Mouse (Mus musculus): ENCODE measurements around the gene Hoxc6. TPM values are rescaled to one million over a fixed set of nuclear protein-coding genes. Genes with fewer than 3 reads are reported as not detected.

Hoxc6 gene
- polyA plus RNA-seq, 1 experiment = not detected

GRCm38 (mm10) chr15:103005797-103006196 lies 7.7 kb downstream of the Hoxc6 start:
- Histone ChIP-seq H3K4me3 (replicated peaks) (no peak overlapping the region), H3K9me3 (ENCODE audit: control insufficient read depth, low read length) (no peaks in the 10 kb centered on the region), H3K36me3 (ENCODE audit: control insufficient read depth) (no peaks in the 10 kb centered on the region), H3K4me1 (ENCODE audit: control insufficient read depth) (no peaks in the 10 kb centered on the region), H3K27me3 (ENCODE audit: control insufficient read depth) (peaks cover 100% of the 10 kb centered on the region)
- no peak for TF ChIP-seq GATA1 (IDR thresholded peaks at IDR 0.05; ENCODE audit: low read length)
- no peak for TF ChIP-seq TAL1 (IDR thresholded peaks at IDR 0.05; ENCODE audit: low read length)

DNA sequence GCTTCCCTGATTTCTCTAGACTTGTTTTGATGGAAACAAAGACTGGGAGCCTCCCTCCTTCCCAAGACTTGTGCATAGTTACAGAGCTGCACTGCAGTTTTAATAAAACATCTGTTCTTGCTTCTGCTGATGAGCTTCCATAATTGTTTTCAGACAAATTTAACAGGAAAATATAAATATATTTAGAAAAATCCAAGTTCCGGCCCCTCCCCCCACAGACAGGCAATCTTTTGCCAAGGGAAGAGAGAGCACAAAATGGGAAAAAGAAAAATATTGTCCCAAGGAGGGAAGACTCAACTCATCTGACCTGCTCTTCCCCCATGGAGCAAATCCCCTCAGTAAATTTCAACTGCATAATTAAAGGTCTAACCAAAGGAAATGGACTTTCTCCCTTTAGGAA lies 8.3 kb downstream of the Hoxc6 start:
- no peaks in the 10 kb centered on the region for H3K4me1 ChIP-seq (ENCODE audit: control insufficient read depth)
- peaks cover 100% of the 10 kb centered on the region for H3K27me3 ChIP-seq (ENCODE audit: control insufficient read depth)
- no peak overlapping the region for H3K4me3 ChIP-seq (replicated peaks)
- TF ChIP-seq TAL1 (IDR thresholded peaks at IDR 0.05; ENCODE audit: low read length) (no peak), GATA1 (IDR thresholded peaks at IDR 0.05; ENCODE audit: low read length) (no peak)
- H3K9me3 ChIP-seq (ENCODE audit: control insufficient read depth, low read length) = no peaks in the 10 kb centered on the region
- H3K36me3 ChIP-seq (ENCODE audit: control insufficient read depth) = no peaks in the 10 kb centered on the region

DNA sequence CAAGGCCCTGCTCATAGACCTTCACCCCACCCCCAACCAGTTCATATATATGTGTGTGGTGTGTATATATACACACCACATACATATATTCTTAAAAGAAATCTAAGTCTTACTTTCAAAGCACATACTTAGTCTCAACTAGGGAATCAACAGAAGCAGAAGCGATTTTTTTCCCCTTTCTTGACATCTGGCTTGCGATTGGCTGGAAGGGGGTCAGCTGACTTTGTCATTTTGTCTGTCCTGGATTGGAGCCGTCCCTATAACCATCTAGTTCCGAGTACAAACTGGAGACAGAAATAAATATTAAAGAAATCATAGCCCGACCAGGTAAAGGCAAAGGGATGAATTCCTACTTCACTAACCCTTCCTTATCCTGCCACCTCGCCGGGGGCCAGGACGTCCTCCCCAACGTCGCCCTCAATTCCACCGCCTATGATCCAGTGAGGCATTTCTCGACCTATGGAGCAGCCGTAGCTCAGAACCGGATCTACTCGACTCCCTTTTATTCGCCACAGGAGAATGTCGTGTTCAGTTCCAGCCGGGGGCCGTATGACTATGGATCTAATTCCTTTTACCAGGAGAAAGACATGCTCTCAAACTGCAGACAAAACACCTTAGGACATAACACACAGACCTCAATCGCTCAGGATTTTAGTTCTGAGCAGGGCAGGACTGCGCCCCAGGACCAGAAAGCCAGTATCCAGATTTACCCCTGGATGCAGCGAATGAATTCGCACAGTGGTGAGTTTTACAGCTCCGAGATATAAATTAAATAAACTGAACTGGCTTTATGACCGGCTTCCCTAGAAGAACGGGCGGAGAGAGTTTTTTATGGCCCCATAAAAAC lies 11.4 kb downstream of the Hoxc6 start:
- no peaks in the 10 kb centered on the region for H3K36me3 ChIP-seq (ENCODE audit: control insufficient read depth)
- peaks cover 4% of the 10 kb centered on the region; the same call in 1 of the 2 replicates for H3K9me3 ChIP-seq (ENCODE audit: control insufficient read depth, low read length)
- H3K4me3 ChIP-seq (replicated peaks) = no peak overlapping the region
- H3K27me3 ChIP-seq (ENCODE audit: control insufficient read depth) = peaks cover 100% of the 10 kb centered on the region
- TF ChIP-seq GATA1 (IDR thresholded peaks at IDR 0.05; ENCODE audit: low read length) (no peak), TAL1 (IDR thresholded peaks at IDR 0.05; ENCODE audit: low read length) (no peak)
- H3K4me1 ChIP-seq (ENCODE audit: control insufficient read depth) = no peaks in the 10 kb centered on the region

GRCm38 (mm10) chr15:103010112-103010846 lies 12.2 kb downstream of the Hoxc6 start:
- H3K4me3 ChIP-seq (replicated peaks) = no peak overlapping the region
- H3K36me3 ChIP-seq (ENCODE audit: control insufficient read depth) = no peaks in the 10 kb centered on the region
- H3K9me3 ChIP-seq (ENCODE audit: control insufficient read depth, low read length) = peaks cover 4% of the 10 kb centered on the region; the same call in 1 of the 2 replicates
- H3K27me3 ChIP-seq (ENCODE audit: control insufficient read depth) = peaks cover 100% of the 10 kb centered on the region
- TF ChIP-seq TAL1 (IDR thresholded peaks at IDR 0.05; ENCODE audit: low read length) (no peak), GATA1 (IDR thresholded peaks at IDR 0.05; ENCODE audit: low read length) (no peak)
- no peaks in the 10 kb centered on the region for H3K4me1 ChIP-seq (ENCODE audit: control insufficient read depth)

GRCm38 (mm10) chr15:103010847-103011555 lies 12.9 kb downstream of the Hoxc6 start:
- H3K36me3 ChIP-seq (ENCODE audit: control insufficient read depth) = no peaks in the 10 kb centered on the region
- H3K4me3 ChIP-seq (replicated peaks) = no peak overlapping the region
- H3K9me3 ChIP-seq (ENCODE audit: control insufficient read depth, low read length) = peaks cover 4% of the 10 kb centered on the region; the same call in 1 of the 2 replicates
- TF ChIP-seq GATA1 (IDR thresholded peaks at IDR 0.05; ENCODE audit: low read length) = no peak
- TF ChIP-seq TAL1 (IDR thresholded peaks at IDR 0.05; ENCODE audit: low read length) = no peak
- no peaks in the 10 kb centered on the region for H3K4me1 ChIP-seq (ENCODE audit: control insufficient read depth)
- H3K27me3 ChIP-seq (ENCODE audit: control insufficient read depth) = peaks cover 100% of the 10 kb centered on the region

DNA sequence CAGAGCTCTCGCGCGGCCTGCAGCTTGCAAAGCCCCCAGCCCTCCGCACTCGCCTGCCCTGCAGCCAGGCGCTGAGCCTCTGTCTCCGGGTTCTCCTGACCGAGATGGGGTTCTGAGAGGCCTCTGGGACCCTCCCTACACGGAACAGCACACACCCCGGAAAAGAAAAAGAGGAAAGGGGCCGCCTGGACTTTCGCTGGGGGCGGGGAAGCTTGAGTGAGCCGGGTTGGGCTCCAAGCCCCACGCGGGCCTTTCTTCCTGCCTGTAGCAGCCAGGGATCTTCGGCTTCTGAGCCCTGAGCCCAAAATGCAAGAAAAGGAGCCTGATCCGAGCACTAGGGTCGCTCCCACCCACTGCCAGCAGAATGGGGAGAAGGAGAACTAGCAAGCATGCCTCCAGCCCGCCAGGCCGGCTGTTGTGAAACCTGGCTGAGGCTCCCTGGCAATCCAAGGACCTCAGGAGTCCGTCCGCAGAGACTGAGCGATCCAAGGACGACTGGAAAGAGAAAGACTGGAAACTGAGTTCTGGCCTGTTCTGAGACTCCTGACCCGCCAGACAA lies 13.9 kb downstream of the Hoxc6 start:
- Histone ChIP-seq H3K4me1 (ENCODE audit: control insufficient read depth) (no peaks in the 10 kb centered on the region), H3K4me3 (replicated peaks) (no peak overlapping the region), H3K9me3 (ENCODE audit: control insufficient read depth, low read length) (peaks cover 4% of the 10 kb centered on the region; the same call in 1 of the 2 replicates), H3K36me3 (ENCODE audit: control insufficient read depth) (no peaks in the 10 kb centered on the region), H3K27me3 (ENCODE audit: control insufficient read depth) (peaks cover 100% of the 10 kb centered on the region)
- TF ChIP-seq TAL1 (IDR thresholded peaks at IDR 0.05; ENCODE audit: low read length) (no peak), GATA1 (IDR thresholded peaks at IDR 0.05; ENCODE audit: low read length) (no peak)

- Histone ChIP-seq H3K27me3 (ENCODE audit: control insufficient read depth) (peaks cover 100% of the 10 kb centered on the region), H3K36me3 (ENCODE audit: control insufficient read depth) (no peaks in the 10 kb centered on the region), H3K4me1 (ENCODE audit: control insufficient read depth) (no peaks in the 10 kb centered on the region), H3K9me3 (ENCODE audit: control insufficient read depth, low read length) (peaks cover 4% of the 10 kb centered on the region; the same call in 1 of the 2 replicates), H3K4me3 (replicated peaks) (no peak overlapping the region)
- TF ChIP-seq GATA1 (IDR thresholded peaks at IDR 0.05; ENCODE audit: low read length) = no peak
- no peak for TF ChIP-seq TAL1 (IDR thresholded peaks at IDR 0.05; ENCODE audit: low read length)
Measured at GRCm38 (mm10) chr15:103013238-103013984, 15.4 kb downstream of the Hoxc6 start.
